In the genomic region with DNA sequence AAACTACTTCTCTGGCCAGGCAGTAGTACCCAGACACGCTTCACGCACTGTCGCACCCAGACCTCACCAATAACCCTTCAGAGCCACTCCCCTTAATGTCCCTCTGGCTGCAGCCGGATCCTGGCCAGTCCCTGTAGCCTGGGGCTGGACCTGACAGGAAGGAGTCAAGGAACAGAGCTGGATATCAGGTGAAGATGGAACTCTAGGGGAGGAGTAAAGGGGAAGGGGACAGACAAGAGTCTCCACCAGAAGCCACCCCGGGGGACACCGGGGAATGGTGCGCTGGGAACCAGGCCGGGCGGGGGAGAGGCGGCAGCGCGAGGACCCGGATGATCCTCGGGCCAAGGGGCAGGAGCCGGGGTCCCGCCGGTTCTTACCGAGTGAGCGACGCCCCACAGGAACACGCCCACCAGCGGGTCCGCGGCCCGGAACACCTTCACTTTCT, we compare ENCODE assay signal across 8 mouse cellular contexts. TPM values are rescaled to one million over a fixed set of nuclear protein-coding genes. Genes with fewer than 3 reads are reported as not detected.
DNase-seq lines count a peak whose midpoint lies in the region; ATAC-seq and TF ChIP-seq lines count a peak whose summit lies in the region.

No protein-coding gene starts in this region.

- no peak for TF ChIP-seq POLR2A in brain, embryonic 14.5 days (IDR thresholded peaks at IDR 0.05; ENCODE audit: borderline replicate concordance, extremely low read depth, insufficient read depth, insufficient read length, poor library complexity, severe bottlenecking)

- DNase-seq in heart, adult 11 months, result peak; percentile 94
- no peak for DNase-seq in heart, postnatal 10 days
- peak; percentile 27 for DNase-seq in brain, embryonic 14.5 days (ENCODE audit: low read depth)
- peak; percentile 39 for DNase-seq in heart, postnatal 4 days
- DNase-seq in limb, embryonic 11.5 days (ENCODE audit: low spot score), result no peak
- no peak for DNase-seq in layer of hippocampus, postnatal 14 days (ENCODE audit: low spot score in 2 of 2)
- DNase-seq in adrenal gland, postnatal 4 days (ENCODE audit: low spot score in 2 of 2), result no peak

- WGBS in limb, embryonic 11.5 days, result 0% methylated on average over 25 of the region's 25 CpGs
- under 1% methylated on average over 25 of the region's 25 CpGs for WGBS in midbrain, embryonic 12.5 days

- intact Hi-C loops in heart, postnatal 10 days (cut with DNase I), result loop anchor here (5.0 kb wide), 1 partner anchor 34 kb away; no protein-coding TSS in a partner anchor

- H3K36me3 ChIP-seq in limb, embryonic 11.5 days (ENCODE audit: control insufficient read depth, insufficient read depth, low read length), result peaks cover 2% of the 10 kb centered on the region; the same call in 1 of the 2 replicates
- peaks cover 25% of the 10 kb centered on the region for H3K36me3 ChIP-seq in midbrain, embryonic 12.5 days

- no peaks in the 10 kb centered on the region for H3K27me3 ChIP-seq in limb, embryonic 11.5 days (ENCODE audit: control insufficient read depth, insufficient read depth, low read length)
- H3K27me3 ChIP-seq in midbrain, embryonic 12.5 days, result no peaks in the 10 kb centered on the region

- peak overlapping the region; percentile 94 for H3K4me3 ChIP-seq in limb, embryonic 11.5 days (ENCODE audit: low read depth, low read length)
- H3K4me3 ChIP-seq in midbrain, embryonic 12.5 days, result peak overlapping the region; percentile 89

- H3K4me1 ChIP-seq in limb, embryonic 11.5 days (ENCODE audit: control insufficient read depth, insufficient read depth, low read length), result no peaks in the 10 kb centered on the region
- peaks cover 16% of the 10 kb centered on the region for H3K4me1 ChIP-seq in midbrain, embryonic 12.5 days

- H3K4me2 ChIP-seq in limb, embryonic 11.5 days (ENCODE audit: low read depth, severe bottlenecking), result peak overlapping the region; percentile 93
- peak overlapping the region; percentile 91 for H3K4me2 ChIP-seq in midbrain, embryonic 12.5 days (replicated peaks)

- ATAC-seq in limb, embryonic 11.5 days (ENCODE audit: insufficient number of reproducible peaks, low FRiP score, low TSS enrichment, low read depth), result peak; percentile 60
- ATAC-seq in midbrain, embryonic 12.5 days (ENCODE audit: low FRiP score, low read depth), result peak; percentile 69

- H3K27ac ChIP-seq in limb, embryonic 11.5 days (replicated peaks; ENCODE audit: low read depth, low read length), result no peak overlapping the region
- no peak overlapping the region; the same call in 1 of the 2 replicates for H3K27ac ChIP-seq in midbrain, embryonic 12.5 days (replicated peaks)

- H3K9me3 ChIP-seq in limb, embryonic 11.5 days (ENCODE audit: control insufficient read depth, low read length), result no peaks in the 10 kb centered on the region
- H3K9me3 ChIP-seq in midbrain, embryonic 12.5 days, result no peaks in the 10 kb centered on the region

- TF ChIP-seq CTCF in brain, embryonic 14.5 days (IDR thresholded peaks at IDR 0.05; ENCODE audit: borderline replicate concordance, extremely low read depth, insufficient read depth, insufficient read length), result no peak

- H3K9ac ChIP-seq in limb, embryonic 11.5 days (ENCODE audit: low read length), result peak overlapping the region; percentile 81
- H3K9ac ChIP-seq in midbrain, embryonic 12.5 days (replicated peaks), result peak overlapping the region; percentile 79

RNA-seq across cellular contexts. Expression of gene Pip4k2c, which starts 0.4 kb away (rescaled TPM):
- total RNA-seq in heart, postnatal 10 days (2021), result 10 to 100 TPM; 26.4 to 28.7 TPM
- polyA plus RNA-seq in brain, embryonic 14.5 days (2012; rRNA removed), result 20.2 and 24.7 TPM in 2 replicates
- 10 to 100 TPM; 25.7 to 26.6 TPM for total RNA-seq in heart, postnatal 4 days (2021)
- 17.8 and 20.3 TPM in 2 replicates for polyA plus RNA-seq in limb, embryonic 11.5 days (2014; fragmentation: Nextera tagmentation; extraction: Ambion mirVana)
- polyA plus RNA-seq in midbrain, embryonic 12.5 days (2016; fragmentation: Nextera tagmentation; extraction: Ambion mirVana), result 17.0 and 18.1 TPM in 2 replicates
- 10 to 100 TPM; 65.7 to 69.2 TPM for total RNA-seq in layer of hippocampus, postnatal 14 days (2021)
- 10 to 100 TPM; 37.5 to 39.8 TPM for total RNA-seq in adrenal gland, postnatal 4 days (2021)

RNA-seq across cellular contexts. Expression of gene Dtx3, which starts 15.5 kb away (rescaled TPM):
- total RNA-seq in heart, postnatal 10 days (2021), result 10 to 100 TPM; 48.4 to 52.2 TPM
- 405 and 652 TPM in 2 replicates for polyA plus RNA-seq in brain, embryonic 14.5 days (2012; rRNA removed)
- 10 to 100 TPM; 50.0 to 53.8 TPM for total RNA-seq in heart, postnatal 4 days (2021)
- 138 TPM in 2 replicates for polyA plus RNA-seq in limb, embryonic 11.5 days (2014; fragmentation: Nextera tagmentation; extraction: Ambion mirVana)
- polyA plus RNA-seq in midbrain, embryonic 12.5 days (2016; fragmentation: Nextera tagmentation; extraction: Ambion mirVana), result 204 and 205 TPM in 2 replicates
- total RNA-seq in layer of hippocampus, postnatal 14 days (2021), result 100 to 1,000 TPM; 200 to 207 TPM
- total RNA-seq in adrenal gland, postnatal 4 days (2021), result 100 to 1,000 TPM; 111 to 126 TPM

RNA-seq across cellular contexts. Expression of gene Arhgef25, which starts 21.1 kb away (rescaled TPM):
- 10 to 100 TPM; 20.8 to 21.0 TPM for total RNA-seq in heart, postnatal 10 days (2021)
- polyA plus RNA-seq in brain, embryonic 14.5 days (2012; rRNA removed), result 66.7 and 98.2 TPM in 2 replicates
- total RNA-seq in heart, postnatal 4 days (2021), result 10 to 100 TPM; 19.9 to 21.0 TPM
- polyA plus RNA-seq in limb, embryonic 11.5 days (2014; fragmentation: Nextera tagmentation; extraction: Ambion mirVana), result 37.2 and 40.3 TPM in 2 replicates
- 39.6 and 46.1 TPM in 2 replicates for polyA plus RNA-seq in midbrain, embryonic 12.5 days (2016; fragmentation: Nextera tagmentation; extraction: Ambion mirVana)
- 100 to 1,000 TPM; 196 to 200 TPM for total RNA-seq in layer of hippocampus, postnatal 14 days (2021)
- 10 to 100 TPM; 34.7 to 45.3 TPM for total RNA-seq in adrenal gland, postnatal 4 days (2021)

RNA-seq across cellular contexts. Expression of gene Slc26a10, which starts 30.5 kb away (rescaled TPM):
- 10 to 100 TPM; 40.8 to 48.0 TPM for total RNA-seq in heart, postnatal 10 days (2021)
- 1.1 and 2.6 TPM in 2 replicates for polyA plus RNA-seq in brain, embryonic 14.5 days (2012; rRNA removed)
- total RNA-seq in heart, postnatal 4 days (2021), result 10 to 100 TPM; 25.7 to 31.8 TPM
- 2.7 and 4.1 TPM in 2 replicates for polyA plus RNA-seq in limb, embryonic 11.5 days (2014; fragmentation: Nextera tagmentation; extraction: Ambion mirVana)
- polyA plus RNA-seq in midbrain, embryonic 12.5 days (2016; fragmentation: Nextera tagmentation; extraction: Ambion mirVana), result 0.89 and 1.1 TPM in 2 replicates
- total RNA-seq in layer of hippocampus, postnatal 14 days (2021), result 1 to 10 TPM; 4.6 to 5.9 TPM
- total RNA-seq in adrenal gland, postnatal 4 days (2021), result 1 to 10 TPM; 1.6 to 3.0 TPM

RNA-seq across cellular contexts. Expression of gene B4galnt1, which starts 46.0 kb away (rescaled TPM):
- 1 to 10 TPM; 3.6 to 3.8 TPM for total RNA-seq in heart, postnatal 10 days (2021)
- polyA plus RNA-seq in brain, embryonic 14.5 days (2012; rRNA removed), result 48.7 and 72.4 TPM in 2 replicates
- 1 to 10 TPM; 2.2 to 2.7 TPM for total RNA-seq in heart, postnatal 4 days (2021)
- 3.4 TPM in 2 replicates for polyA plus RNA-seq in limb, embryonic 11.5 days (2014; fragmentation: Nextera tagmentation; extraction: Ambion mirVana)
- polyA plus RNA-seq in midbrain, embryonic 12.5 days (2016; fragmentation: Nextera tagmentation; extraction: Ambion mirVana), result 15.2 and 17.7 TPM in 2 replicates
- 100 to 1,000 TPM; 108 to 110 TPM for total RNA-seq in layer of hippocampus, postnatal 14 days (2021)
- 10 to 100 TPM; 10.6 to 11.7 TPM for total RNA-seq in adrenal gland, postnatal 4 days (2021)

Comparison
In these comparisons a context has a peak if more than half of its experiments do, and no peak if none do; other contexts are left out.
1. DNase-seq: peak in heart, adult 11 months (single experiment), brain, embryonic 14.5 days (single experiment) and heart, postnatal 4 days (single experiment); none in heart, postnatal 10 days (0 of 2), limb, embryonic 11.5 days (single experiment), layer of hippocampus, postnatal 14 days (0 of 2) and adrenal gland, postnatal 4 days (0 of 2).
2. RNA of gene Arhgef25, which starts 21.1 kb away (total RNA-seq): 196 to 200 TPM in layer of hippocampus, postnatal 14 days; 34.7 to 45.3 TPM in adrenal gland, postnatal 4 days, 20.8 to 21.0 TPM in heart, postnatal 10 days and 19.9 to 21.0 TPM in heart, postnatal 4 days; every median in the first group is over 4 times any median in the second.